Mouse (Mus musculus): ENCODE measurements around the gene Atp6v1e2. TPM values are rescaled to one million over a fixed set of nuclear protein-coding genes. Genes with fewer than 3 reads are reported as not detected.

Atp6v1e2 gene
- polyA plus RNA-seq, 1 experiment from 2014 or later = not detected

- H3K27ac ChIP-seq (replicated peaks) = no peak overlapping the region
- H3K4me2 ChIP-seq = no peak overlapping the region
- H3K9ac ChIP-seq (replicated peaks) = no peak overlapping the region
- H3K4me3 ChIP-seq (replicated peaks) = no peak overlapping the region
- no peaks in the 10 kb centered on the region for H3K36me3 ChIP-seq
- ATAC-seq (ENCODE audit: low FRiP score) = no peak
- 0 out of 2 replicates have a peak, but pooled peaks cover 9% of the 10 kb centered on the region for H3K27me3 ChIP-seq (replicated peaks)
- 0 out of 2 replicates have a peak, but pooled peaks cover 3% of the 10 kb centered on the region for H3K4me1 ChIP-seq
- 78% methylated on average over 5 of the region's 5 CpGs for WGBS
- no peaks in the 10 kb centered on the region for H3K9me3 ChIP-seq (replicated peaks)
Observed at GRCm38 (mm10) chr17:86911261-86911660, 36.4 kb downstream of the Atp6v1e2 start.

GRCm38 (mm10) chr17:86909733-86910495, 37.8 kb downstream of the Atp6v1e2 start:
- Histone ChIP-seq H3K9me3 (replicated peaks) (no peaks in the 10 kb centered on the region), H3K4me1 (peaks cover 15% of the 10 kb centered on the region), H3K9ac (replicated peaks) (no peak overlapping the region), H3K4me3 (replicated peaks) (no peak overlapping the region), H3K27ac (replicated peaks) (no peak overlapping the region), H3K27me3 (replicated peaks) (0 out of 2 replicates have a peak, but pooled peaks cover 9% of the 10 kb centered on the region), H3K4me2 (no peak overlapping the region), H3K36me3 (no peaks in the 10 kb centered on the region)
- WGBS = 74% methylated on average over 14 of the region's 14 CpGs
- ATAC-seq (ENCODE audit: low FRiP score) = 0 out of 2 replicates have a peak, but pooled peaks have one; percentile 20

- Histone ChIP-seq H3K4me3 (replicated peaks) (no peak overlapping the region), H3K27me3 (replicated peaks) (0 out of 2 replicates have a peak, but pooled peaks cover 9% of the 10 kb centered on the region), H3K27ac (replicated peaks) (no peak overlapping the region), H3K4me2 (no peak overlapping the region), H3K9ac (replicated peaks) (no peak overlapping the region), H3K9me3 (replicated peaks) (no peaks in the 10 kb centered on the region), H3K4me1 (peaks cover 28% of the 10 kb centered on the region), H3K36me3 (no peaks in the 10 kb centered on the region)
- ATAC-seq (ENCODE audit: low FRiP score) = no peak
- 82% methylated on average over 8 of the region's 8 CpGs for WGBS
Observed at GRCm38 (mm10) chr17:86908316-86908715, 39.4 kb downstream of the Atp6v1e2 start.

GRCm38 (mm10) chr17:86907092-86907491, 40.6 kb downstream of the Atp6v1e2 start:
- no peak overlapping the region for H3K9ac ChIP-seq (replicated peaks)
- no peaks in the 10 kb centered on the region for H3K9me3 ChIP-seq (replicated peaks)
- no peak for ATAC-seq (ENCODE audit: low FRiP score)
- peaks cover 28% of the 10 kb centered on the region for H3K4me1 ChIP-seq
- H3K4me2 ChIP-seq = no peak overlapping the region
- no peak overlapping the region for H3K27ac ChIP-seq (replicated peaks)
- H3K4me3 ChIP-seq (replicated peaks) = no peak overlapping the region
- WGBS = 72% methylated on average over 3 of the region's 3 CpGs
- H3K36me3 ChIP-seq = no peaks in the 10 kb centered on the region
- 0 out of 2 replicates have a peak, but pooled peaks cover 9% of the 10 kb centered on the region for H3K27me3 ChIP-seq (replicated peaks)

- Histone ChIP-seq H3K9me3 (replicated peaks) (no peaks in the 10 kb centered on the region), H3K27me3 (replicated peaks) (0 out of 2 replicates have a peak, but pooled peaks cover 9% of the 10 kb centered on the region), H3K4me1 (peaks cover 28% of the 10 kb centered on the region), H3K4me2 (no peak overlapping the region), H3K9ac (replicated peaks) (no peak overlapping the region), H3K4me3 (replicated peaks) (no peak overlapping the region), H3K36me3 (no peaks in the 10 kb centered on the region), H3K27ac (replicated peaks) (no peak overlapping the region)
- 34% methylated on average over 6 of the region's 6 CpGs for WGBS
- no peak for ATAC-seq (ENCODE audit: low FRiP score)
Observed at GRCm38 (mm10) chr17:86906601-86907000, 41.1 kb downstream of the Atp6v1e2 start.

GRCm38 (mm10) chr17:86906136-86906461, 41.6 kb downstream of the Atp6v1e2 start:
- Histone ChIP-seq H3K9ac (replicated peaks) (no peak overlapping the region), H3K27me3 (replicated peaks) (0 out of 2 replicates have a peak, but pooled peaks cover 9% of the 10 kb centered on the region), H3K27ac (replicated peaks) (peak overlapping the region; percentile 75), H3K36me3 (no peaks in the 10 kb centered on the region), H3K4me3 (replicated peaks) (no peak overlapping the region), H3K4me2 (peak overlapping the region; percentile 32), H3K4me1 (peaks cover 28% of the 10 kb centered on the region), H3K9me3 (replicated peaks) (no peaks in the 10 kb centered on the region)
- ATAC-seq (ENCODE audit: low FRiP score) = peak; percentile 54
- 3% methylated on average over 9 of the region's 9 CpGs for WGBS

- H3K9me3 ChIP-seq (replicated peaks) = no peaks in the 10 kb centered on the region
- no peaks in the 10 kb centered on the region for H3K36me3 ChIP-seq
- H3K4me3 ChIP-seq (replicated peaks) = no peak overlapping the region
- H3K4me1 ChIP-seq = peaks cover 28% of the 10 kb centered on the region
- H3K27ac ChIP-seq (replicated peaks) = peak overlapping the region; percentile 75
- H3K9ac ChIP-seq (replicated peaks) = no peak overlapping the region
- peak; percentile 66; the same call in 1 of the 2 replicates for ATAC-seq (ENCODE audit: low FRiP score)
- 0 out of 2 replicates have a peak, but pooled peaks cover 9% of the 10 kb centered on the region for H3K27me3 ChIP-seq (replicated peaks)
- peak overlapping the region; percentile 32 for H3K4me2 ChIP-seq
- 9% methylated on average over 19 of the region's 19 CpGs for WGBS
Observed at GRCm38 (mm10) chr17:86905297-86906135, 42.2 kb downstream of the Atp6v1e2 start.

GRCm38 (mm10) chr17:86904206-86904605, 43.5 kb downstream of the Atp6v1e2 start:
- Histone ChIP-seq H3K9me3 (replicated peaks) (no peaks in the 10 kb centered on the region), H3K4me3 (replicated peaks) (no peak overlapping the region), H3K4me2 (no peak overlapping the region), H3K36me3 (no peaks in the 10 kb centered on the region), H3K4me1 (peaks cover 28% of the 10 kb centered on the region), H3K27me3 (replicated peaks) (0 out of 2 replicates have a peak, but pooled peaks cover 9% of the 10 kb centered on the region), H3K27ac (replicated peaks) (0 out of 2 replicates have a peak overlapping the region, but pooled peaks have one; percentile 75), H3K9ac (replicated peaks) (no peak overlapping the region)
- WGBS = 67% methylated on average over 3 of the region's 3 CpGs
- no peak for ATAC-seq (ENCODE audit: low FRiP score)

- 17% methylated on average over 7 of the region's 7 CpGs for WGBS
- Histone ChIP-seq H3K4me3 (replicated peaks) (no peak overlapping the region), H3K27me3 (replicated peaks) (0 out of 2 replicates have a peak, but pooled peaks cover 9% of the 10 kb centered on the region), H3K9me3 (replicated peaks) (no peaks in the 10 kb centered on the region), H3K4me2 (no peak overlapping the region), H3K4me1 (peaks cover 28% of the 10 kb centered on the region), H3K36me3 (no peaks in the 10 kb centered on the region), H3K9ac (replicated peaks) (no peak overlapping the region), H3K27ac (replicated peaks) (no peak overlapping the region)
- no peak for ATAC-seq (ENCODE audit: low FRiP score)
Observed at GRCm38 (mm10) chr17:86903596-86903995, 44.1 kb downstream of the Atp6v1e2 start.

GRCm38 (mm10) chr17:86902399-86903067, 45.2 kb downstream of the Atp6v1e2 start:
- Histone ChIP-seq H3K27ac (replicated peaks) (no peak overlapping the region), H3K9ac (replicated peaks) (no peak overlapping the region), H3K27me3 (replicated peaks) (0 out of 2 replicates have a peak, but pooled peaks cover 7% of the 10 kb centered on the region), H3K4me3 (replicated peaks) (no peak overlapping the region), H3K4me1 (peaks cover 28% of the 10 kb centered on the region), H3K9me3 (replicated peaks) (no peaks in the 10 kb centered on the region), H3K36me3 (no peaks in the 10 kb centered on the region), H3K4me2 (no peak overlapping the region)
- ATAC-seq (ENCODE audit: low FRiP score) = no peak
- WGBS = 94% methylated on average over 14 of the region's 14 CpGs

GRCm38 (mm10) chr17:86900564-86900963, 47.1 kb downstream of the Atp6v1e2 start:
- H3K4me3 ChIP-seq (replicated peaks) = no peak overlapping the region
- no peak overlapping the region for H3K9ac ChIP-seq (replicated peaks)
- no peak overlapping the region for H3K4me2 ChIP-seq
- no peaks in the 10 kb centered on the region for H3K9me3 ChIP-seq (replicated peaks)
- ATAC-seq (ENCODE audit: low FRiP score) = no peak
- 82% methylated on average over 5 of the region's 5 CpGs for WGBS
- H3K4me1 ChIP-seq = peaks cover 20% of the 10 kb centered on the region
- H3K27me3 ChIP-seq (replicated peaks) = no peaks in the 10 kb centered on the region
- no peaks in the 10 kb centered on the region for H3K36me3 ChIP-seq
- H3K27ac ChIP-seq (replicated peaks) = no peak overlapping the region

Measured in neural tube, embryonic 15.5 days (tissue).